Mouse (Mus musculus): ENCODE measurements around the gene Atxn7l1. TPM values are rescaled to one million over a fixed set of nuclear protein-coding genes. Genes with fewer than 3 reads are reported as not detected.
A peak's percentile ranks its signal among the peaks of the same experiment; 100 is the strongest.

Gene Atxn7l1
- polyA plus RNA-seq (2015; fragmentation: Nextera tagmentation; extraction: Ambion mirVana): 11.1 and 12.7 TPM in 2 replicates

DNA sequence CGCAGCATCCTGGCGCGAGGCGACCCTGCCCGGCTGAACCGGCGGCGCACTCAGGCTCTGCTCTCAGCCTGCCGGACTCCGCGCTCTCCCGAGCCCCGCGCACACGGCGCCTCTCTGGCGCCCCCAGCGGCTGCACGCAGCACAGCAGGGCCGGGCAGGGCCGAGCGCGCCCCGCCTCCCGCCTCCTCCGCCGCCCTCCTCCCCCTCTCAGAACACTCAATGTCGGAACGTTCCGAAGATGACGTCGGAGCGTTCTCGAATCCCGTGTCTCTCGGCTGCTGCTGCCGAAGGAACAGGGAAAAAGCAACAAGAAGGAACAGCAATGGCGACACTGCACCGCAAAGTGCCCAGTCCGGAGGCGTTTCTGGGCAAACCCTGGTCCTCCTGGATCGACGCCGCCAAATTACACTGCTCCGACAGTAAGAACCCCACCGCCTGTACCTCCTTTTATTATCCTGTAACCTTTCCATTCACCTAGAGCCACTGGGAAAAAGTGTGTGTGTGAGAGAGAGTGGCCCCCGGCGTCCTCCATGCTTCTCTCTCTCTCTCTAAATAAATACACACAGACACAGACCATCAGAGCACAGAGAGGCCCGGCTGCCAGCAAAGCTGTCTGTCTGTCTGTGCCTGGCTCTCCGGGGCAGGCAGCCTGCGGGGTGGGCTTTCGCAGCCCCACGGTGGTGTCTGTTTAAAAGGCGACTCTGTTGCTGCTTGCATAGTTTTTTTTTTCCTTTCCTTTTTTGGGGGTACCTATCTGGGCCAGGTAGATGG, at the start of gene Atxn7l1:
Gene Atxn7l1, plus strand, starts transcription at position 197 of the 771 bp plus-strand sequence.
- Histone ChIP-seq H3K9me3 (replicated peaks) (no peaks in the 10 kb centered on the region), H3K4me2 (peak within 1 kb of the TSS; percentile 98), H3K4me1 (peaks cover 22% of the 10 kb centered on the region), H3K27ac (peak within 1 kb of the TSS; percentile 67), H3K36me3 (no peaks in the 10 kb centered on the region), H3K4me3 (replicated peaks) (peak within 1 kb of the TSS; percentile 77), H3K27me3 (peaks cover 21% of the 10 kb centered on the region), H3K9ac (peak within 1 kb of the TSS; percentile 75)
- ATAC-seq (replicated peaks; ENCODE audit: low FRiP score): peak; percentile 95
- WGBS: 0% methylated on average over 54 of the region's 54 CpGs

- Histone ChIP-seq H3K9ac (no peak overlapping the region), H3K27ac (no peak overlapping the region), H3K27me3 (no peaks in the 10 kb centered on the region), H3K4me2 (no peak overlapping the region), H3K36me3 (no peaks in the 10 kb centered on the region), H3K9me3 (replicated peaks) (no peaks in the 10 kb centered on the region), H3K4me1 (0 out of 2 replicates have a peak, but pooled peaks cover 2% of the 10 kb centered on the region), H3K4me3 (replicated peaks) (no peak overlapping the region)
- ATAC-seq (replicated peaks; ENCODE audit: low FRiP score): no peak
- WGBS: 83% methylated on average over 8 of the region's 8 CpGs
Measured at GRCm38 (mm10) chr12:33101627-33102026, 45.9 kb upstream of the Atxn7l1 start.

DNA sequence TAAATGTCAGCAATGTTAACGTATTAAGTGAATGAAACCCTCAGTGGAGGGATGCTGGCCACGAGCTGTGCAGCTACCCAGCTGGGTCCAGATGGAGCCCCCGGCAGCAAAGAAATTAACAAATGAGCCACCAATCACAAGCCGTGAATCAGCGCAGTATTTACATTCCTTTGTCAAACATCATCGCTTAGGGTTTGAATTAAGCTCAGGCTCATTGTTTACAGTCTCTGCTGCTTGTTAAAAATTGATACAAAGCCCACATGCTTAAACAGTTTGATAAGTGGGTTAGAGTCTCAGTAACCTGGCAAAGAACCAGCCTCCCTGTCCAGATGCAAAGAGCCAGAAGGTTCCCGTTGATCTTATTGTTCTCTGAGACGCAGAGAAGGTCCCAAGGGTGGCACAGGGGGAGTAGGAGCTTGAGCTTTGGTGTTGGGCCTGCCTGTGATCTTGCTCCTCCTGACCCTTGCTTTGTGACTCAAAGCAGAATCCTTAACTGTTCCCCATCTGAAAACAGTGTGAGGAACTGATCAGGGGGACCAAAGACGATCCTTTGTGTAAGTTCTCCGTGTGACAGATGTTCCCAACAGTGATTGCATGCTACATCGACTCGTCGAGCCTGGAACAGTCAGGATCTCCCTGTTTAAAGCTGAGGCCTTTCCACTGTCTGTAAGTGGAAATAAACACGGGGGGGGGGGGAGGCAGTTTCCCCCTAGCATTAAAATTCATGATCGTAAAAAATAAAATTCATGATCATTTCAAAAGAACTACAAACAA, 45.0 kb upstream of the Atxn7l1 start:
- Histone ChIP-seq H3K27ac (0 out of 2 replicates have a peak overlapping the region, but pooled peaks have one; percentile 5), H3K9me3 (replicated peaks) (no peaks in the 10 kb centered on the region), H3K36me3 (no peaks in the 10 kb centered on the region), H3K9ac (no peak overlapping the region), H3K4me2 (no peak overlapping the region), H3K27me3 (no peaks in the 10 kb centered on the region), H3K4me3 (replicated peaks) (no peak overlapping the region), H3K4me1 (0 out of 2 replicates have a peak, but pooled peaks cover 2% of the 10 kb centered on the region)
- ATAC-seq (replicated peaks; ENCODE audit: low FRiP score): 0 out of 2 replicates have a peak, but pooled peaks have one; percentile 25
- WGBS: 47% methylated on average over 15 of the region's 15 CpGs

- H3K4me3 ChIP-seq (replicated peaks): no peak overlapping the region
- no peaks in the 10 kb centered on the region for H3K9me3 ChIP-seq (replicated peaks)
- H3K36me3 ChIP-seq: no peaks in the 10 kb centered on the region
- no peaks in the 10 kb centered on the region for H3K27me3 ChIP-seq
- H3K9ac ChIP-seq: no peak overlapping the region
- H3K4me2 ChIP-seq: no peak overlapping the region
- ATAC-seq (replicated peaks; ENCODE audit: low FRiP score): no peak
- 78% methylated on average over 4 of the region's 4 CpGs for WGBS
- peaks cover 9% of the 10 kb centered on the region for H3K4me1 ChIP-seq
- H3K27ac ChIP-seq: no peak overlapping the region
Measured at GRCm38 (mm10) chr12:33105724-33106123, 41.8 kb upstream of the Atxn7l1 start.

DNA sequence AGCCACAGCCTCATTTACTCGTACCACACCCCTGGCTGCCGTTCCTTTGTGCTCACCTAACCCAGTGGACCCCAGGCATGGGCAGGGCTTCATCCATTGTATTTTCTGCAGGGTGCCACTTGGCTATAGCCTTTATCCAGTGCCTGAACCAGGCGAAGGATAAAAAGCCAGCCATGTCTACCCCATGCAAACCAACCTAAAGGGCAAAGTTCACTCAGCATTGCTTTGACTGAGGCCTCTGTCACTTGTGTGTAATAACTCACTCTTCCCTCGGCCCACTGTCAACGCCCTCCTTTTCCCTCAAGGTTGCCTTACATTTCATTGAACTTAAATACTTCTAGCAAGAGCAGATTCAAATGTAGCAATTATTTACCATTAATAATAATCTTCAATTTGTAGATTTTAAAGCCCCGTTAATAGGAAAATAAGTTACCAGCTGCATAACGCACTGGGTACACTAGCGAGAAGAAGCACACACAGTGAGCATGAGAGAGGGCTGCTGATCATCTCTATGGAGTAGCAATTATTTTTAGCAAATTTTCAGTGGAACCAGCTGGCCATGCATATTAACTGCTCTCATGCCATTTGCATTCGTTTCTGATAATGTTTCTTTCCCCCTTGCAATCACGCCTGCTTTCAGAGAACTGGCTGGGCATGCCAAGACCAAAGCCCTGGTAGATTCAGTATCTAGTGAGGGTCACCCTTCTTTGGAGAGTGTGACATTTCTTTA, 40.9 kb upstream of the Atxn7l1 start:
- H3K4me2 ChIP-seq: no peak overlapping the region
- no peaks in the 10 kb centered on the region for H3K9me3 ChIP-seq (replicated peaks)
- no peak overlapping the region for H3K9ac ChIP-seq
- no peak overlapping the region for H3K27ac ChIP-seq
- no peak overlapping the region for H3K4me3 ChIP-seq (replicated peaks)
- no peak for ATAC-seq (replicated peaks; ENCODE audit: low FRiP score)
- peaks cover 11% of the 10 kb centered on the region for H3K4me1 ChIP-seq
- H3K36me3 ChIP-seq: no peaks in the 10 kb centered on the region
- no peaks in the 10 kb centered on the region for H3K27me3 ChIP-seq
- WGBS: 79% methylated on average over 10 of the region's 10 CpGs

DNA sequence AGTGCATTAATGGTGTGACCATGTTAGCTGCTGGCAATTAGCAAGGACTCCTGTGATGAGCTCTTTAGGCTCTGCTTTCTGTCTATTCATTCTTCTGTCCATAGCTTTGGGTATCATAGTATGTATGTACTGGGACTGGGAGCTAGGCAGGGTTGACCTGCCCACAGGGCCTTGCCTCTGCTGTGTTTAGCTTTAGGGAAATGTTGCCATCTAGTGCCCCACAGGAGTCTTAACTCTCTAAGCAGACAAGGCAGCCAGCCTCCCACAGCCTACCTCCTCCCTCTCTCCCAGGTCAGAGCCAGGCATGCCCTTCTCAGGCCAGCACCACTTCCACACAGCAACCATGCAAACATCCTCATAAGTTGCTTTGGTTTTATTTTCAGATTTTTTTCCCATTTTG, 38.0 kb upstream of the Atxn7l1 start:
- H3K9me3 ChIP-seq (replicated peaks): no peaks in the 10 kb centered on the region
- H3K9ac ChIP-seq: no peak overlapping the region
- H3K4me2 ChIP-seq: no peak overlapping the region
- H3K4me1 ChIP-seq: peaks cover 9% of the 10 kb centered on the region
- H3K27ac ChIP-seq: no peak overlapping the region
- H3K27me3 ChIP-seq: no peaks in the 10 kb centered on the region
- H3K4me3 ChIP-seq (replicated peaks): no peak overlapping the region
- H3K36me3 ChIP-seq: no peaks in the 10 kb centered on the region
- ATAC-seq (replicated peaks; ENCODE audit: low FRiP score): peak; percentile 69; the same call in 1 of the 2 replicates

GRCm38 (mm10) chr12:33110894-33111471, 36.5 kb upstream of the Atxn7l1 start:
- Histone ChIP-seq H3K9ac (no peak overlapping the region), H3K9me3 (replicated peaks) (no peaks in the 10 kb centered on the region), H3K27ac (peak overlapping the region; percentile 74), H3K4me2 (peak overlapping the region; percentile 32), H3K4me3 (replicated peaks) (no peak overlapping the region), H3K27me3 (no peaks in the 10 kb centered on the region), H3K4me1 (peaks cover 9% of the 10 kb centered on the region), H3K36me3 (no peaks in the 10 kb centered on the region)
- 23% methylated on average over 14 of the region's 14 CpGs for WGBS
- no peak; the same call in 1 of the 2 replicates for ATAC-seq (replicated peaks; ENCODE audit: low FRiP score)

DNA sequence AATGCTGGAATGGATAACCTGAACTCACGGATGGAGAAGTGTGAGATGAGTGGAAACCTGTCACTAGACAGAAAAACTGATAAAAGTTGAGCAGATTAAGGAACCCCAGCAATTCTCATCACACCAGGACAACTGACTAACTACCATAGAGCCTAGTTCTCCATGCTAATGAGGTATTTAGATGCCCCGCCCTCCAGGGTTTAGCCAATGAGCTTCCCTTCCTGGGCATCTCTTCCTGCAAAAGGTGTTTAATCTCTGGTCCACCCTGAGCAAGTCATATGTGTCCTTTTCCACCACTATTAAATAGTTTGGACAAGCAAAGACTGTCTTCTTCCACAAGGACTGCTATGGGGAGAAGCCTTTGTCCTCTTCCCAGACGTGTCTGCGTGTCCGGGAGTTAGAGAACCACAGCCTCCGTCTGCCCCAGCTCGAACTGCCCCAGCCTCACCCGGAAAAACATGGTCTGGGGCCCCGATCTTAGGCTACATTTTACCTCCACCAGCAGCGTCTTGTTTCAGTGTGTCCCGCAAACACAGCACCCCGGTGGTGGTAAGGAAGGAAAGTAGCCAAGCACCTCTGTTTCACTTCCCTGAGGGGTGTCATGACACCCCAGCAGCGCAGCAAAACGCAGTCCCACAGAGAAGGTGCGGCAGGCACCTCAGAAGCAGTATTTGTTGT, 28.7 kb upstream of the Atxn7l1 start:
- no peak for ATAC-seq (replicated peaks; ENCODE audit: low FRiP score)
- no peak overlapping the region for H3K4me3 ChIP-seq (replicated peaks)
- 47% methylated on average over 15 of the region's 15 CpGs for WGBS

DNA sequence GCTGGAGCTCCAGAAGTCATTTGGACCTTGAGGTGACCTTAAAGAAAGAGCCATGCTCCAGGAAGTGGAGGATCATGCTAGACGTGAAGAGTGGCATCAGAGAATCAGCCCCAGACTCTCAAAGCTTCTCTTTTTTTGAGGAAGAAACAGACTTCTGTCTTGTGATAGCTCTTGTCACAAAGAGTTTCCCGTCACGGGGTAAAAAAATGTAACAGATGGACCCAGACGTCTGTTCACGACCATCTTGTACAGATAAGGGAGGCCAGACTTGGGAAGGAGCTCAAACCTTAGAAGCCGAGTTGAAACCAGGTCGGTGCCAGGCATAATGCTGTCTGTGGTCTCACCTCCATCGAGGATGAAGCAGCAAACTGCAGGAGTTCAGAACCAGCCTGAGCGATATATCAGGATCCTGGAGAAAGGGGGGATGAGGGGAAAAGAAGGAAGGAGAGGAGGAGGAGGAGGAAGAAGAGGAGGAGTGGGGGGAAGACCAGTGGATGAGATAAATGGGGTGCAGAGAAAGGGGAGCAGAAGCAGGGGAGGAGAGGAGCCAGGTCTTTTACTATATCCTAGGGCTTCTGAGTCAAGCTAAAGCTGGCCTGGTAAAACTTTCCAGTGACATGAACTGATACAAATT, 21.8 kb upstream of the Atxn7l1 start:
- no peak for ATAC-seq (replicated peaks; ENCODE audit: low FRiP score)
- Histone ChIP-seq H3K27me3 (no peaks in the 10 kb centered on the region), H3K4me2 (no peak overlapping the region), H3K9me3 (replicated peaks) (no peaks in the 10 kb centered on the region), H3K27ac (no peak overlapping the region), H3K4me1 (no peaks in the 10 kb centered on the region), H3K4me3 (replicated peaks) (no peak overlapping the region), H3K9ac (no peak overlapping the region), H3K36me3 (no peaks in the 10 kb centered on the region)
- WGBS: 79% methylated on average over 9 of the region's 9 CpGs

More for the DNA sequence above, 28.7 kb upstream of the Atxn7l1 start:
- no peak overlapping the region for H3K9ac ChIP-seq
- H3K27me3 ChIP-seq: no peaks in the 10 kb centered on the region; the same call in 1 of the 2 replicates
- no peaks in the 10 kb centered on the region for H3K9me3 ChIP-seq (replicated peaks)
- no peaks in the 10 kb centered on the region for H3K4me1 ChIP-seq
- H3K36me3 ChIP-seq: no peaks in the 10 kb centered on the region
- no peak overlapping the region for H3K27ac ChIP-seq
- no peak overlapping the region for H3K4me2 ChIP-seq

DNA sequence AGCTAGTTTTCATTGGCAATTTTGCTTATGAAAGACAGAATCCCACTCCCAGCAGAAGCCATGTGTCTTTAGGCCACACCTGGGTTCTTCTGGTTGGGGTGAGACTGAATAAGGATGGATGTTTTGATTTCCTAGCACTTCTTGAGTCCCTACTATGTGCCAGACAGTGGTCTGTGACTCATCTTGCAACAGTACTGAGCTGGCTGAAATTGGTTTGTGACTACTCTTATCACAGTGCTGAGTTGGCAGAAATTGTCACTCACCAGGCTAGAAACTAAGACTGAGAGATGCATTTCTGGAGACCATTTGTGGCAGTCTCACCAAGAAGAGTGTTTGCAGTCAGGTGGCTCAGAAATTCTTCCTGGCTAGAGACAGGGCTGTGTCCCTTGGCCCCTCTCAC, 21.2 kb upstream of the Atxn7l1 start:
- Histone ChIP-seq H3K4me1 (no peaks in the 10 kb centered on the region), H3K4me2 (no peak overlapping the region), H3K27me3 (no peaks in the 10 kb centered on the region), H3K9me3 (replicated peaks) (no peaks in the 10 kb centered on the region), H3K27ac (no peak overlapping the region), H3K36me3 (no peaks in the 10 kb centered on the region), H3K9ac (no peak overlapping the region), H3K4me3 (replicated peaks) (no peak overlapping the region)
- ATAC-seq (replicated peaks; ENCODE audit: low FRiP score): no peak

- no peaks in the 10 kb centered on the region for H3K9me3 ChIP-seq (replicated peaks)
- H3K27ac ChIP-seq: no peak overlapping the region
- no peak for ATAC-seq (replicated peaks; ENCODE audit: low FRiP score)
- no peaks in the 10 kb centered on the region for H3K27me3 ChIP-seq
- H3K4me3 ChIP-seq (replicated peaks): no peak overlapping the region
- H3K9ac ChIP-seq: no peak overlapping the region
- no peaks in the 10 kb centered on the region for H3K36me3 ChIP-seq
- H3K4me1 ChIP-seq: no peaks in the 10 kb centered on the region
- H3K4me2 ChIP-seq: no peak overlapping the region
- WGBS: 87% methylated on average over 2 of the region's 2 CpGs
Measured at GRCm38 (mm10) chr12:33128121-33128520, 19.4 kb upstream of the Atxn7l1 start.

Measured in kidney, embryonic 15.5 days (tissue).